Comparison of ENCODE assay signal across 12 mouse cellular contexts in genomic region chr1:77460831-77461629, GRCm38 (mm10). TPM values are rescaled to one million over a fixed set of nuclear protein-coding genes. Genes with fewer than 3 reads are reported as not detected.
DNase-seq lines count a peak whose midpoint lies in the region; ATAC-seq lines count a peak whose summit lies in the region.
"Had no signal": no experiment of that assay in that cellular context is flagged by ENCODE, and none has a peak within 500 bp of the region (broad histone marks: within the 10 kb centered on the region; RNA-seq: fewer than 3 reads in every experiment).

No protein-coding gene starts in this region.

- H3K4me3 ChIP-seq in heart, embryonic 13.5 days: no peak overlapping the region
- no peak overlapping the region for H3K4me3 ChIP-seq in lung, embryonic 16.5 days (ENCODE audit: low read length)
- no peak overlapping the region for H3K4me3 ChIP-seq in brown adipose tissue, adult 24 weeks (ENCODE audit: insufficient read depth, low read depth, low read length)
- no peak overlapping the region for H3K4me3 ChIP-seq in stomach, embryonic 14.5 days (ENCODE audit: low read depth, low read length)
- H3K4me3 ChIP-seq: forebrain, embryonic 10.5 days; hindbrain, embryonic 12.5 days; liver, embryonic 12.5 days had no signal

- 56% methylated on average over 11 of the region's 11 CpGs for WGBS in heart, embryonic 13.5 days
- WGBS in lung, embryonic 16.5 days: 54% methylated on average over 11 of the region's 11 CpGs
- WGBS in stomach, embryonic 14.5 days: 68% methylated on average over 11 of the region's 11 CpGs

- H3K9ac ChIP-seq in heart, embryonic 13.5 days: no peak overlapping the region
- no peak overlapping the region for H3K9ac ChIP-seq in lung, embryonic 16.5 days (ENCODE audit: low read length)
- no peak overlapping the region for H3K9ac ChIP-seq in stomach, embryonic 14.5 days (replicated peaks; ENCODE audit: low read depth, low read length)
- H3K9ac ChIP-seq: hindbrain, embryonic 12.5 days; liver, embryonic 12.5 days had no signal

- no peak for DNase-seq in heart, adult 8-10 months (ENCODE audit: low spot score)
- DNase-seq in lung, adult 18-20 months: no peak
- DNase-seq: adrenal gland, postnatal 25 days had no signal

- H3K27ac ChIP-seq in heart, embryonic 13.5 days (replicated peaks): peak overlapping the region; percentile 79
- peak overlapping the region; percentile 61 for H3K27ac ChIP-seq in lung, embryonic 16.5 days (ENCODE audit: low read length)
- H3K27ac ChIP-seq in brown adipose tissue, adult 24 weeks (replicated peaks; ENCODE audit: low read depth, low read length): peak overlapping the region; percentile 82
- H3K27ac ChIP-seq in stomach, embryonic 14.5 days (ENCODE audit: low read length): peak overlapping the region; percentile 28; the same call in 1 of the 2 replicates
- H3K27ac ChIP-seq: hindbrain, embryonic 12.5 days; liver, embryonic 12.5 days had no signal

- H3K27me3 ChIP-seq in heart, embryonic 13.5 days (replicated peaks): no peaks in the 10 kb centered on the region
- H3K27me3 ChIP-seq in lung, embryonic 16.5 days (ENCODE audit: control insufficient read depth, insufficient read depth, low read depth, low read length): no peaks in the 10 kb centered on the region
- no peaks in the 10 kb centered on the region for H3K27me3 ChIP-seq in stomach, embryonic 14.5 days (ENCODE audit: control insufficient read depth, insufficient read depth, low read length)
- H3K27me3 ChIP-seq: hindbrain, embryonic 12.5 days; liver, embryonic 12.5 days had no signal

- no peak for ATAC-seq in heart, embryonic 13.5 days (ENCODE audit: extremely low read depth, insufficient number of reproducible peaks, low FRiP score, low TSS enrichment)
- no peak for ATAC-seq in lung, embryonic 16.5 days (ENCODE audit: low read depth)
- ATAC-seq in stomach, embryonic 14.5 days (ENCODE audit: insufficient number of reproducible peaks, insufficient read depth, low FRiP score, low read depth): no peak
- ATAC-seq in monocyte, adult 5-6 weeks (replicated peaks; ENCODE audit: insufficient number of reproducible peaks, low FRiP score, low TSS enrichment, poor library complexity, severe bottlenecking): no peak
- ATAC-seq in frontal cortex, adult (ENCODE audit: low TSS enrichment): no peak
- ATAC-seq: liver, embryonic 12.5 days had no signal

- no peak overlapping the region for H3K4me2 ChIP-seq in heart, embryonic 13.5 days
- H3K4me2 ChIP-seq in lung, embryonic 16.5 days (ENCODE audit: low read depth, low read length): no peak overlapping the region
- no peak overlapping the region for H3K4me2 ChIP-seq in stomach, embryonic 14.5 days (replicated peaks; ENCODE audit: low read depth, low read length)
- H3K4me2 ChIP-seq: hindbrain, embryonic 12.5 days; liver, embryonic 12.5 days had no signal

- no peaks in the 10 kb centered on the region for H3K36me3 ChIP-seq in heart, embryonic 13.5 days
- H3K36me3 ChIP-seq in lung, embryonic 16.5 days (ENCODE audit: control insufficient read depth, insufficient read depth, low read length): no peaks in the 10 kb centered on the region
- no peaks in the 10 kb centered on the region for H3K36me3 ChIP-seq in stomach, embryonic 14.5 days (ENCODE audit: control insufficient read depth, insufficient read depth, low read length)
- H3K36me3 ChIP-seq: hindbrain, embryonic 12.5 days; liver, embryonic 12.5 days had no signal

- no peaks in the 10 kb centered on the region for H3K9me3 ChIP-seq in heart, embryonic 13.5 days
- H3K9me3 ChIP-seq in lung, embryonic 16.5 days (ENCODE audit: control insufficient read depth, low read length): no peaks in the 10 kb centered on the region
- H3K9me3 ChIP-seq in stomach, embryonic 14.5 days (ENCODE audit: control insufficient read depth, low read depth, low read length): no peaks in the 10 kb centered on the region
- H3K9me3 ChIP-seq: forebrain, embryonic 10.5 days; hindbrain, embryonic 12.5 days; liver, embryonic 12.5 days had no signal

- peaks cover 32% of the 10 kb centered on the region for H3K4me1 ChIP-seq in heart, embryonic 13.5 days
- peaks cover 20% of the 10 kb centered on the region for H3K4me1 ChIP-seq in lung, embryonic 16.5 days (replicated peaks; ENCODE audit: control insufficient read depth, insufficient read depth, low read length)
- peaks cover 10% of the 10 kb centered on the region for H3K4me1 ChIP-seq in brown adipose tissue, adult 24 weeks (ENCODE audit: control insufficient read depth, insufficient read depth, insufficient read length, low read length)
- H3K4me1 ChIP-seq in stomach, embryonic 14.5 days (ENCODE audit: control insufficient read depth, insufficient read depth, low read length): peaks cover 2% of the 10 kb centered on the region; the same call in 1 of the 2 replicates

RNA-seq across cellular contexts. Expression of gene Epha4, which starts 53.9 kb away (rescaled TPM):
- 6.0 and 6.1 TPM in 2 replicates for polyA plus RNA-seq in heart, embryonic 13.5 days (2015; fragmentation: Nextera tagmentation; extraction: Ambion mirVana)
- 10 to 100 TPM; 28.3 to 42.7 (median 36.0) TPM for total RNA-seq in heart, adult 8-10 months (2022)
- 13.8 and 17.3 TPM in 2 replicates for polyA plus RNA-seq in lung, embryonic 16.5 days (2015; fragmentation: Nextera tagmentation; extraction: Ambion mirVana)
- polyA plus RNA-seq in brown adipose tissue, adult 24 weeks (2012; ENCODE audit: insufficient read depth, insufficient read length, missing spikeins): 0.33 and 0.59 TPM in 2 replicates
- polyA plus RNA-seq in stomach, embryonic 14.5 days (2014; fragmentation: Nextera tagmentation; extraction: Ambion mirVana): 18.2 and 19.9 TPM in 2 replicates
- 8.4 to 15.1 TPM (median 10.3 TPM) in 3 replicates for total RNA-seq in monocyte, adult 5-6 weeks (2017)

Comparison
In these comparisons a context has a peak if more than half of its experiments do, and no peak if none do; other contexts are left out.
1. H3K27ac ChIP-seq: peak in every context shown above with its lines; median percentile 82 in brown adipose tissue, adult 24 weeks; 79 in heart, embryonic 13.5 days; 61 in lung, embryonic 16.5 days; 28 in stomach, embryonic 14.5 days.